Mouse (Mus musculus) gastrocnemius, postnatal 10 days (tissue): Measurements from ENCODE around the gene Snx22. TPM values are rescaled to one million over a fixed set of nuclear protein-coding genes. Genes with fewer than 3 reads are reported as not detected.

Source experiments
- DNase-seq: peaks from one replicate; pipeline ENCODE4 v3.0.0; 2021; ENCODE audit warnings: mixed read lengths
- total RNA-seq, 2 experiments: library from RNA; stranded (reverse); gene quantifications; 2 replicates each; pipeline ENCODE4 v1.2.3; 2021

The Snx22 gene
- total RNA-seq, 2 experiments from 2014 or later = 0.80 to 1.4 TPM

DNA sequence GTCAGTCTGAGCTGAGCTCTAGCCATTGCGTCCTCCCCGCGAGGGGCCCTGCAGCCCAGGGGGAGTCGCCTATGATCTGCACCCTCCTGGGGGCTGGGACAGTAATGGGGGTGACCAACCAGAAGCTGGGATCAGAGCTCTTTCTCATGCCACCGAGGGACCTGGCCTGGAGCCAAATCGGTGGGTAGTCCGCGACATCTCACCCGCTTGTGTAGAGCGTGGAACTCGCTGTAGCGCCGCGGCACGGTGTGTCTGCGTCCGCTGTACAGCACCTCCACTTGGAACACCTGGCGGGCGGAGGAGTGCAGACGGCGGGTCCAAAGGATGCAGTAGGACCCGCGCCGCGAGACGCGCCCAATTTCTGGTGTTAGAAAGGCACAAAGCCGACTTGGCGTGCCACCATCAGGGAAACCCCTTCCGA is 538 bp downstream of the Snx22 start:
- peak; percentile 46 for DNase-seq

- DNase-seq = no peak
These were observed 1.5 kb downstream of the Snx22 start for GRCm38 (mm10) chr9:66068056-66068455.

DNA sequence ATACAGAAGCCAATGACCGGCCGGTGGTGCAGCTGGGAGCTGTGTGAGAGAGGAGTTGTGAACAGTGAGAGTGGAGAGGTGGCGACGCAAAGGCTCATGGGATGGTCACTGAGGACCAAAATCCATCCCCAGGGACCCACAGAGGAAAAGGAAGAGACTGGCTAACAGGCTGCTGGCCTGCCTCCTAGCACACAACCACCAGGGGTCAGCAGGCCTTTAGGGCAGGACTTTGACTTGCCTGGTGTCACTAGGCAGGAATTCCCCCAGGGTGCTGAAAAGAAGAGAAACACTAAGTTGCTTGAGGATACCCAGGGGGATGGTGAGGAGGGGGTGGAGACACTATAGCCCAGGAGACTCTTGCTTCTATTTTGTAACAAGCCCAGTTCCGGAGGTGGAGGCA is 2.0 kb downstream of the Snx22 start:
- peak; percentile 52 for DNase-seq

- no peak for DNase-seq
These were observed 2.7 kb downstream of the Snx22 start for GRCm38 (mm10) chr9:66066791-66067190.

- DNase-seq = no peak
These were observed 5.2 kb downstream of the Snx22 start for GRCm38 (mm10) chr9:66064316-66064715.

DNA sequence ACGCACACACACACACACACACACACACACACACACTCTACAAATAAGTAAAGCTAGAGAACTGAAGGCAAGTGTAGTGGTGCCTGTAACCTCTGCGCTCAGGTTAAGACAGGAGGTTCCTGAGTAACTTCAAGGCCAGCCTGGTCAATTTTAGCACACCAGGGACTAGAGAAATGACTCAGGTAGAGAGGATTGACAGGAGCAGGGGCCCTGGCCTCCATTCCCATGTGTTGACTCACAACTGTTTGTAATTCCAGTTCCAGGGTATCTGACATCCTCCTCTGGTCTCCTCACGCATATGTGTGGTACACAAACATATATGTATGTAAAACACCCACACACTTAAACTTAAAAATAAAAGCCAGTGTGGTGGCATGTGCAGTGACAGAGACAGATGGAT is 6.1 kb downstream of the Snx22 start:
- no peak for DNase-seq

DNA sequence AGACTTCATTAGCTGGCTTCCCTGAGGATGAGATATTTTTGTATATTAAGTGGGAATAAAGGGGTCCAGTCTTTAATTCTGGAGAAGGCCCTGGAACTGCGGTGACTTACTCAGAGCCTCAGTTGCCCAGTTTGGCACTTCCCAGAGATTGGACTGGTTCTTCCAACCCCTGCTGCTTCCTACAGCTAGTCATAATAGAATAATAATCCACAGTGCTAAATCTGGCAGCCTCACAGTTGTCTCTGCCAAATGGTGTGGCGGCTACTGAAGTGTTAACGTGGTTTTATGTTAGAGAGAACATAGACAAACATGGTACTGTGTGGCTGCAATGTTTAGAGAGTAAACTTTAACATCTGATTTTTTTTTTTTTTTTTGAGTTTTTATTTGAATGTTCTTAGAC is 7.9 kb downstream of the Snx22 start:
- no peak for DNase-seq

DNA sequence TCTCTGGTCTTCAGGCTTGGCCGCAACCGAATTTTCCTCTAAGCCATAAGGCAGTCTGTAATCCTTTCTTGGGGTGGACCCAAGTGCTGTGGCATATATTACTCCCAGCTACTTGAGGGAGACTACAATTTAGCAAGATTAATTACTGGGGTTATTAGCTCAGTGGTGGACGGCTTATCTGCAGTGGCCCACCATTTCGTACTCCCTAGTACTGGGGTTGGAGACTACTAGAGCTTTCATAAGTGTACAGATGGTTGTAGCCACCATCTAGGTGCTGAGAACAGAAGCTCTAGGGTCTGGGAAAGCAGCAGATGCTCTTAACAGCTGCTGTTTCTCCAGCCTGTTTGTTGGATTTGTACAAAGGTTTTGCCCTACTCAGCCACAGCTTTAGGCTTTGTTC is 8.5 kb downstream of the Snx22 start:
- no peak for DNase-seq

GRCm38 (mm10) chr9:66060308-66060647 is 9.2 kb downstream of the Snx22 start:
- no peak for DNase-seq

- peak; percentile 97 for DNase-seq
These were observed 9.8 kb downstream of the Snx22 start, which contains the start of gene Ppib for GRCm38 (mm10) chr9:66059583-66060307. Gene Ppib, plus strand, starts transcription at chr9:66060222.

- no peak for DNase-seq
These were observed 15.9 kb downstream of the Snx22 start for GRCm38 (mm10) chr9:66053620-66054019.

DNA sequence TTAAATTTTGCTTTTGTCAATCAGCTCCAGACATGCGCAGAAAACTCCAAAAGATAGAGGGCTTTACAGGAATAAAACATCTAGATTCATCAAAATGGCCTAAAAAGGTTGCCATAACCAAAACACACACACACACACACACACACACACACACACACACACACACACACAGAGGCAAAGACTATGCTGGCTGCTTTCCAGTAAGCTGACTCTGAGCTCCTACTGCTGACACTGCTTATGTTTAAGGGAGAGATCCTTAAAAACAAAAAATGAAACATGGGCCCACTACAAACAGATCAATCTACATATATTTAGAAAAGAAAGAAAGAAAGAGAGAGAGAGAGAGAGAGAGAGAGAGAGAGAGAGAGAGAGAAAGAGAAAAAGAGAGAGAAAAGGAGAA is 16.8 kb downstream of the Snx22 start:
- no peak for DNase-seq

- DNase-seq = no peak
These were observed 18.0 kb downstream of the Snx22 start for GRCm38 (mm10) chr9:66051493-66051892.

- DNase-seq = no peak
These were observed 19.5 kb downstream of the Snx22 start for GRCm38 (mm10) chr9:66049931-66050601.

DNA sequence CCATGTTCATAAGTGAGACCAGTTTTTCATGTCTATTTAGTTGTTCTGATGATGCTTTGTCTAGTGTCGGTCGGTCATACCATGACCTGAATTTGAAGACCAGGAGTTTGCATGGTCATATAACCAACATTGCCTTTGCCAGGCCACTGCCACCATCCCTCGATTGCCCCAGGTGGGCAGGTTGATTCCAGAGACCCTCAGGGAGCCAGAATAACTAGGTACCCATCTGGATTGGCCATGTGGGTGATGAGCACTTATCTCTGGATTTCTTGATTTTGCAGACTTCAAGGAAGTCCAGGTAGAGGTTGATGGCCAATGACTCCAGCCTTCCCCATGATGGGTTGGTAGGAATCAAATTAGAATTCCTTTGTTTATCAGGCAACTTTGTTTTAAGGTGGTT is 26.3 kb downstream of the Snx22 start:
- DNase-seq = no peak

GRCm38 (mm10) chr9:66042331-66042730 is 27.2 kb downstream of the Snx22 start:
- DNase-seq = no peak

- DNase-seq = no peak
These were observed 28.7 kb downstream of the Snx22 start for GRCm38 (mm10) chr9:66040801-66041200.

DNA sequence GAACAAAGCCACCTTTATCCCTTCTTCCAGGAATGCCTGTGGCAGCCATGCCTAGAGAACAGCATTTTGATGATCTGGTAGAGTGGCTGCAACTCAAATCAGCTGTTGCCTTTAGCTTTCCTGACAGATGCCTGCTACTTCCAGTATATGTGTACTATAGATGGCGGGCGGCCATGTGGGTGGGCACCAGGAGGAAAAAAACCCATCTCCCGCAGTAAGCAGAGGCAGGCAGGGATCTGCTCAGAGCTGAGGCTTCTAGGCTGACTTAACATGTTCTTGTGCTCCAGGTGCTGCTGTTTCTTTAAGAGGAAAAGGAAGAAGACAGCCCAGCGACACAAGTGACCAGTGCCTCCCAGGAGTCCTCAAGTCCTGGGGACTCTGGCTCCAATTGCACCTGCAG is 30.2 kb downstream of the Snx22 start:
- no peak for DNase-seq

GRCm38 (mm10) chr9:66038581-66038980 is 30.9 kb downstream of the Snx22 start:
- DNase-seq = no peak

DNA sequence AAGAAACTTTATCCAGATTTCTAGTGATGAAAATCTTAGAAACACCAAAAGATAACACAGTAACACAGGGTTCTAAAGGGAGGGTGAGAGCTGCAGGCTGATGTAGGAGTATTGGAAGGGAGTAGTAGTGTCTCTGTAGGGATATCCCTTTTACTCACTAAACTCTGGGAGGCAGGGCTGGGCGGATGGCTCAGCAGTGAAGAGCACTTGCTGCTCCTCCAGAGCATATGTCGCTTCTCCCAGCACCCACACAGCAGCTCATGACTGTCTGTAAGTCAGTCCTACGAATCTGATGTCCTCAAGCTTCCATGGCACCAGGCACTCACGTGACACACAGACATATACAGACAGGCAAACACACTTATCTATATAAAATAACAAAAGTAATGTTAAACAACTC is 31.4 kb downstream of the Snx22 start:
- DNase-seq = no peak

DNA sequence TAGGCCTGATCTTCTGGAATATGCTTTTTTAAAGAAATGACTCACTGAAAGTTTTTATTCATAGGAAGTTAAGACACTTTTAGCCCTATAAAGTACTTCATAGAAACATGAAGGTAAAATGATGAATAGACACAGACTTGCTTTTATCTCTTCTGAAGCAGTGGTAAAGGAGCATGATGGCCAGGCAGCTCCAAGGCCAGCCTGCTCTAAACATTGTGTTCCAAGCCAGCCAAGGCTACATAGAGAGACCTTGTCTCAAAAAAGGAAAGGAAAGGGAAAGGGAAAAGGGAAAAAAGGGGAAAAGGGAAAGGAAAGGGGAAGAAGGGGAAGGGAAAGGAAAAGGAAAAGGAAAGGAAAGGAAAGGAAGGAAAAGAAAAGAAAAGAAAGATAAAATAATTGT is 48.9 kb downstream of the Snx22 start:
- no peak for DNase-seq
